Mouse (Mus musculus): ENCODE measurements around the gene Zdhhc5. TPM values are rescaled to one million over a fixed set of nuclear protein-coding genes. Genes with fewer than 3 reads are reported as not detected.
"Not testable (repeated sequence)": the region's sequence is repeated elsewhere in the genome, so short reads cannot be mapped to it uniquely, and the experiment has no call there.

Zdhhc5 gene
- total and polyA plus RNA-seq, 2 experiments from 2014 or later, result 14.6 to 38.2 TPM

DNA sequence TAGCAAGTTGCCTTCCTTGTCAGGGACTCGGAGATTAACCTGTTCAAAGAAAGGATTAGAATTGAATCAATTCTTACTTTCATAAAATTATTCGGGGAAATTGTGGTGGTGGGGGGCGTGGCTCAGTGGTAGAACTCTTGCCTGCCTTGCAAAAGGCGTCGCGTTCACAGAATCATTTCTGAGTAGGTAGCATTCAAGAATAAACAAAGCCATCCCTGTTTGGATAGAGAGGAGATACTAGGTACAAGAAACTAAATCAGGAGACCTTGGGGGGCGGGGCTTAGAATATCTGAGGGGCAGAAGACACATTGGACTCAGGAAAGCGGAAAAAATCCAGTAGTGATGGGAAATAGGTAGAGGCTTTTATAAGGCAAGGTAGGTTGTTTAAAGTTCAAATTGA is 36.0 kb downstream of the Zdhhc5 start, which contains the start of gene Tmx2:
Tmx2 (minus strand) TSS at position 125 of the 400 bp plus-strand sequence.
- ATAC-seq, result no peak
- Histone ChIP-seq H3K4me2 (ENCODE audit: low read depth, low read length) (peak within 1 kb of the TSS; percentile 86), H3K4me3 (ENCODE audit: low read length) (peak within 1 kb of the TSS; percentile 100), H3K9me3 (ENCODE audit: low read length) (no peaks in the 10 kb centered on the region), H3K27me3 (ENCODE audit: insufficient read depth, low read length) (no peaks in the 10 kb centered on the region), H3K27ac (peak within 1 kb of the TSS; percentile 86; the same call in 1 of the 2 replicates), H3K4me1 (ENCODE audit: insufficient read depth, low read length) (peaks cover 4% of the 10 kb centered on the region; the same call in 1 of the 2 replicates), H3K36me3 (ENCODE audit: insufficient read depth, low read length) (peaks cover 14% of the 10 kb centered on the region; the same call in 1 of the 2 replicates), H3K9ac (replicated peaks; ENCODE audit: low read length) (peak within 1 kb of the TSS; percentile 83)
- 19% methylated on average over 8 of the region's 8 CpGs for WGBS
- no peak for TF ChIP-seq CTCF (IDR thresholded peaks at IDR 0.05; ENCODE audit: low read depth)
- no peak for DNase-seq (ENCODE audit: low spot score)

DNA sequence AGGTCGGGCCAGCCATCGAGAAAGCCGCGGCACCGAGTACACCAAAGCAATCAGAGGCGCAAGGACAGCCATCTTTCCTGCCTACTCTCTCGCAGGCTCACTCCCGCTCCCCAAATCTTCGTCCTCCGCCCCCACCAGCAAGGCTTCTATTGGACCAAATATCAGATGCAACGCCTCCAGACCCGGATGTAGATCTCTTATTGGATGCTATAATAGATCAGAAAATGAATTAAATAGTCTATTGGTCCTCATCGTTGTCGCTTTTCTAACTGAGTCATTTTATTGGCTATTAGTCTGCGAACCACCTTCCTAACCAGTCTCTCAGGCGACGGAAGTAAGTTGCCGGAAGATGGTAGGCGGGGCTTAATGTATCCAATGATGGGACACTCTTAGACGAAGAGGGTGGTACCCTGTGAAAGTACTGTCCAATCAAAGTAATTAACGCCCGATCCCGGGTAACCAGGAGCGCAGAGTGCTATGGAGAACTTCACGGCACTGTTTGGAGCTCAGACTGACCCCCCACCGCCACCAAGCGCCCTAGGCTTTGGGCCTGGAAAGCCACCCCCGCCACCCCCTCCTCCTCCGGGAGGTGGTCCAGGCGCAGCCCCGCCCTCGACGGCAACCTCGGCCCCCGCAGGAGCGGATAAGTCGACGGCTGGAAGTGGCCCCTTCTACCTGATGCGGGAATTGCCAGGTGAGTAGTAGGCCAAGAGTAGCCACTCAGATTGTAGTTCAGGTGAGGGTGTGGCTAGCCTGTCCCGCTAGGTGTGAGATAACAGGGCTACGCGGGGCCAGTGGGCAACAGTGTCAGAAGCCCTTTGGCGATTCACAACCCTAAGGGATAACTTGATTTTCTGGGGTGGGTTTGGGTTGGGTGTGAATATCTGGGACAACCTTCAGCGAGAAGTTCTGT is 36.8 kb downstream of the Zdhhc5 start, which contains the start of the genes Gm28635 and Med19:
Gm28635 (minus strand) TSS at position 74 of the 913 bp plus-strand sequence.
Med19 (plus strand) TSS at position 435 of the 913 bp plus-strand sequence.
- H3K9me3 ChIP-seq (ENCODE audit: low read length), result no peaks in the 10 kb centered on the region
- peak; percentile 27 for TF ChIP-seq CTCF (IDR thresholded peaks at IDR 0.05; ENCODE audit: low read depth)
- H3K4me2 ChIP-seq (ENCODE audit: low read depth, low read length), result peak within 1 kb of the TSS; percentile 86
- H3K27me3 ChIP-seq (ENCODE audit: insufficient read depth, low read length), result no peaks in the 10 kb centered on the region
- peaks cover 4% of the 10 kb centered on the region; the same call in 1 of the 2 replicates for H3K4me1 ChIP-seq (ENCODE audit: insufficient read depth, low read length)
- ATAC-seq, result peak; percentile 99
- under 1% methylated on average over 44 of the region's 44 CpGs for WGBS
- H3K9ac ChIP-seq (replicated peaks; ENCODE audit: low read length), result peak within 1 kb of the TSS; percentile 83
- peak within 1 kb of the TSS; percentile 100 for H3K4me3 ChIP-seq (ENCODE audit: low read length)
- peaks cover 18% of the 10 kb centered on the region; the same call in 1 of the 2 replicates for H3K36me3 ChIP-seq (ENCODE audit: insufficient read depth, low read length)
- peak within 1 kb of the TSS; percentile 86 for H3K27ac ChIP-seq
- DNase-seq (ENCODE audit: low spot score), result peak; percentile 99

DNA sequence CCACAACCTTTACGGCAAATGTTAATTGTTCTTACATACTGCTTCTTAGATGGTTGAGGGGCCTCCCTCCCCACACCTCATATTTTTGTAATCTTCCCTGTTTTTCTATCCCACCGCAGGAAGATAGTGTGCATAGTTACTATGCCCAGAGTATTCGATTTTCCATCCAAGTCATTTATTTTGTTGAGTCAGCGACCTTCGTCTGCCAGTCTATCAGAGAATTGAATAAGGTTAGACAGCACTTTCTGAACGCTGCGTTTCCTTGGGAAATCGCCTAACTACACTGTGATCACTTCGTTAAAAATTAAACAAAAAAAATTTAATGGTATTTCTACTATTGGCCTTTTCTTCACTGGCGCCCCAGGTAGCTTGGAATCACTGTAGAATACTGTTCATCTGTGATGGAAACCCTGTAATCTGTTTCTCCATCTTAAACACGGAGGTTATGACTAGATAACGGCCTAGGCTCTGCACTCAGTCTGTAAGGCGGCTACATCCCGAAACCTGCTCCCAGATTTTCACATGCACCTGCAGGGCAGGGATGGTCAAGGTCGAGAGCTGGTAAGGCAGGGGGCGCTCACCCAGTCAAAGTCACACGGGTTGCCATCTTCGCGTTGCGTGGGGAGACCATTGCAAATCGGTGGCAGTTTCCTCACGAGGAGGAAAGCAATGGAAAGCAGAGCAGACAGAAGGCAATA is 37.6 kb downstream of the Zdhhc5 start:
- Histone ChIP-seq H3K36me3 (ENCODE audit: insufficient read depth, low read length) (peaks cover 26% of the 10 kb centered on the region; the same call in 1 of the 2 replicates), H3K4me2 (ENCODE audit: low read depth, low read length) (peak overlapping the region; percentile 74), H3K27ac (peak overlapping the region; percentile 86), H3K4me3 (ENCODE audit: low read length) (peak overlapping the region; percentile 100), H3K27me3 (ENCODE audit: insufficient read depth, low read length) (no peaks in the 10 kb centered on the region), H3K9ac (replicated peaks; ENCODE audit: low read length) (peak overlapping the region; percentile 61), H3K9me3 (ENCODE audit: low read length) (no peaks in the 10 kb centered on the region), H3K4me1 (ENCODE audit: insufficient read depth, low read length) (peaks cover 4% of the 10 kb centered on the region; the same call in 1 of the 2 replicates)
- WGBS, result 8% methylated on average over 22 of the region's 22 CpGs
- DNase-seq (ENCODE audit: low spot score) (peak; percentile 67), ATAC-seq (peak; percentile 64)
- TF ChIP-seq CTCF (IDR thresholded peaks at IDR 0.05; ENCODE audit: low read depth), result peak; percentile 74

DNA sequence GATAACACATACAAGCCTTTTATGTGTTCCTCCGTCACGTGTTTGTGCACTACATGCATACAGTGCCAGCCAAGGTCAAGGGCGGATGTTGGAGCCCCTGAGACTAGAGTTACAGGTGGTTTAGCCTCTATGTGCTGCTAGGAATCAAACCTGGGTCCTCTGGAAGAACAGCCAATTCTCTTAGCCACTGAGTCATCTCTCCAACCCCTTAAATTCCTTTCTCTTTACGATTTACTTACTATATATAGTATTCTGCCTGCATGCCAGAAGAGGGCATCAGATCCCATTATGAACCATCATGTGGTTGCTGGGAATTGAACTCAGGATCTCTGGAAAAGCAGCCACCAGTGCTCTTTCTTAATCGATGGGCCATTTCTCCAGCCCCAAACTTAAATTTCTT is 43.4 kb downstream of the Zdhhc5 start:
- DNase-seq (ENCODE audit: low spot score); H3K27ac ChIP-seq; H3K9me3 ChIP-seq (ENCODE audit: low read length); H3K27me3 ChIP-seq (ENCODE audit: insufficient read depth, low read length); H3K4me3 ChIP-seq (ENCODE audit: low read length); H3K4me1 ChIP-seq (ENCODE audit: insufficient read depth, low read length); ATAC-seq; H3K4me2 ChIP-seq (ENCODE audit: low read depth, low read length); H3K9ac ChIP-seq (replicated peaks; ENCODE audit: low read length): not testable (repeated sequence)
- H3K36me3 ChIP-seq (ENCODE audit: insufficient read depth, low read length), result peaks cover 28% of the 10 kb centered on the region; the same call in 1 of the 2 replicates
- 58% methylated on average over 4 of the region's 5 CpGs for WGBS

- Histone ChIP-seq H3K27ac (peak within 1 kb of the TSS; percentile 92), H3K4me3 (ENCODE audit: low read length) (peak within 1 kb of the TSS; percentile 73), H3K4me2 (ENCODE audit: low read depth, low read length) (peak within 1 kb of the TSS; percentile 70), H3K4me1 (ENCODE audit: insufficient read depth, low read length) (no peaks in the 10 kb centered on the region), H3K36me3 (ENCODE audit: insufficient read depth, low read length) (peaks cover 22% of the 10 kb centered on the region; the same call in 1 of the 2 replicates), H3K27me3 (ENCODE audit: insufficient read depth, low read length) (no peaks in the 10 kb centered on the region), H3K9ac (replicated peaks; ENCODE audit: low read length) (peak within 1 kb of the TSS; percentile 76), H3K9me3 (ENCODE audit: low read length) (no peaks in the 10 kb centered on the region)
- no peak for TF ChIP-seq CTCF (IDR thresholded peaks at IDR 0.05; ENCODE audit: low read depth)
- under 1% methylated on average over 20 of the region's 20 CpGs for WGBS
- peak; percentile 97 for ATAC-seq
- DNase-seq (ENCODE audit: low spot score), result peak; percentile 97
These were observed 44.4 kb downstream of the Zdhhc5 start, which contains the start of gene Selenoh for GRCm38 (mm10) chr2:84670569-84670933. Gene Selenoh, minus strand, starts transcription at chr2:84670770.

DNA sequence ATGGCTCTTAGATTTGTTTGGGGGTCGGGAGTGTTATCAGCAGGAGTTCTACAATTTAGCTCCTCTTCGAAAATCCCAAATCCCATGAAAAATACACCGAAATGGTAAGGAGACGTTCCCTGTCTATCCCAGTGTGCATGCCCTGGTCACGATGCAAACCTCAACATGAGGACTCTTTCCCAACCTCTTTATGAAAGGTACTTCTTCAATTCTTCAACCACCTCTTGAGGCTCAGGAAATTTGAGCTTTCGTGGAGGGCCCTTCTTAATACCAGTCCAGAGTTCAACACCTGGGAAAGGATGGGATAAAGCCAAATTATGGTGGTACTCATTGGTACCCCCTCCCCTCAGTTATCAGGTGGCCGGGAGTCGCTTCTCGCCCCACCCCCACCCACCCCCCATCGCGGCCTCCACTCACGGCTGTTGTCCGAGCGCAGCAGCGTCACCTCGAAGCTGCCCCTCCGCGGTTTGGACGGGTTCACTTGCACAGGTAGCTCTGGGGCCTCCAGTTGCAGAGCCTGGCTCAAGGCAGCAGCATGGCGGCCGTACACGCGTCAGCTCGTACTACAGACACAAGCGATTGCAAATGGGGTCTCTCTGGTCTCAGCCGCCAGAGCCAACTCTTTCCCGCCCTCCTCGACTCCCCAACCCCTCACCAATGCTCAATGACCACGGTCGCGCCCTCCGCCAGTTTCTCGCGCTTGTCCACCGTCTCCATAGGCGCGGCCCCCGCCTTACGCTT is 45.0 kb downstream of the Zdhhc5 start:
- Histone ChIP-seq H3K4me2 (ENCODE audit: low read depth, low read length) (peak overlapping the region; percentile 70), H3K4me1 (ENCODE audit: insufficient read depth, low read length) (no peaks in the 10 kb centered on the region), H3K36me3 (ENCODE audit: insufficient read depth, low read length) (peaks cover 17% of the 10 kb centered on the region; the same call in 1 of the 2 replicates), H3K27ac (peak overlapping the region; percentile 92), H3K27me3 (ENCODE audit: insufficient read depth, low read length) (no peaks in the 10 kb centered on the region), H3K9me3 (ENCODE audit: low read length) (no peaks in the 10 kb centered on the region), H3K9ac (replicated peaks; ENCODE audit: low read length) (peak overlapping the region; percentile 76), H3K4me3 (ENCODE audit: low read length) (peak overlapping the region; percentile 73)
- WGBS, result 3% methylated on average over 38 of the region's 39 CpGs
- ATAC-seq (peak; percentile 84), DNase-seq (ENCODE audit: low spot score) (peak; percentile 67)
- TF ChIP-seq CTCF (IDR thresholded peaks at IDR 0.05; ENCODE audit: low read depth), result no peak
